Mouse (Mus musculus): Measurements from ENCODE around the gene Map3k14.

GRCm38 (mm10) chr11:103271979-103272378 is 4.7 kb upstream of the Map3k14 start:
- TF ChIP-seq ZNF384 (IDR thresholded peaks at IDR 0.05; ENCODE audit: low read depth, low read length) (no peak), CTCF (IDR thresholded peaks at IDR 0.05 in 2 of 3, conservative IDR thresholded peaks at IDR 0.05 in 1 of 3; ENCODE audit: control insufficient read depth in 1 of 3, insufficient read depth in 1 of 3, low read depth in 2 of 3, low read length in 3 of 3, poor library complexity in 1 of 3, severe bottlenecking in 1 of 3) (peak; percentile 50 to 69 (median 67)), ZC3H11A (IDR thresholded peaks at IDR 0.05; ENCODE audit: low read depth, low read length) (peak; percentile 69), MYC (IDR thresholded peaks at IDR 0.05; ENCODE audit: low read depth, low read length) (no peak), TCF12 (IDR thresholded peaks at IDR 0.05; ENCODE audit: low read depth, low read length) (no peak), GATA1 (IDR thresholded peaks at IDR 0.05; ENCODE audit: low read depth, low read length) (no peak), ZKSCAN1 (IDR thresholded peaks at IDR 0.05; ENCODE audit: low read depth, low read length) (no peak), ZMIZ1 (IDR thresholded peaks at IDR 0.05; ENCODE audit: low read depth, low read length) (no peak), POLR2A (IDR thresholded peaks at IDR 0.05; ENCODE audit: control insufficient read depth in 1 of 2, insufficient read depth in 1 of 2, low read depth in 1 of 2, low read length in 2 of 2, poor library complexity in 1 of 2) (no peak), EP300 (IDR thresholded peaks at IDR 0.05; ENCODE audit: low read depth in 1 of 2, low read length in 2 of 2) (no peak), MAX (IDR thresholded peaks at IDR 0.05; ENCODE audit: low read length) (no peak)

All from MEL (cell line).